Mouse (Mus musculus) testis, adult 2 months (tissue): ENCODE measurements around the gene Unc119b.

Source experiments
- CTCF ChIP-seq: fragments of 200-500 bp; IDR thresholded peaks from 2 replicates; pipeline ENCODE4 v1.5.1; 2012; ENCODE audit warnings: low read depth, mild to moderate bottlenecking, inconsistent platforms, low read length, moderate library complexity; ENCODE audit not compliant: control insufficient read depth, insufficient read depth, insufficient replicate concordance
- POLR2A ChIP-seq: fragments of 200-500 bp; IDR thresholded peaks from 2 replicates; pipeline ENCODE4 v1.6.1; 2012; ENCODE audit warnings: low read depth, mild to moderate bottlenecking, inconsistent platforms, low read length, moderate library complexity; ENCODE audit not compliant: control insufficient read depth

DNA sequence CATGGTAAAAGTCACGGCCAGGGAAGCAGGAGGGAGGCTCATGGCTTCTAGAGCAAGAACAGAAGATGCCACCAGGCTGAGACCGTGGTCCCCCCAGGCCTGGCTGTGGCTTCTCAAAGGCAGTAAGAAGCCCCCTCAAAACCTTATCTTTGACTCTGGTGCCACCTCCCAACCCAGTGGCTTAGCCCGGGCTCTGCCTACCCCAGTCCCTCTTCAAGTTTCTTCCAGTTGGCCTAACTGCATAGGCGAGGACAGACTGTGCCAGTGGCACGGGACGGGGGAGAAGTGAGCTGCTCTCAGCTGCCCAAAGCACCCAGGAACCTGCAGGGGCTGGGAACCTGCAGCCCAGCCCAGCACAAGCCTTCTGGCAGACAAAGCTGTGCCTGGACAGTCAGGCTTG is 10.1 kb downstream of the Unc119b start:
- TF ChIP-seq CTCF (no peak), POLR2A (no peak)
